Mouse (Mus musculus): Measurements from ENCODE around the gene Trim47. TPM values are rescaled to one million over a fixed set of nuclear protein-coding genes. Genes with fewer than 3 reads are reported as not detected.
"Not testable (repeated sequence)": the region's sequence is repeated elsewhere in the genome, so short reads cannot be mapped to it uniquely, and the experiment has no call there.

The Trim47 gene
- total and polyA plus RNA-seq, 2 experiments: 2.9 to 4.6 TPM

DNA sequence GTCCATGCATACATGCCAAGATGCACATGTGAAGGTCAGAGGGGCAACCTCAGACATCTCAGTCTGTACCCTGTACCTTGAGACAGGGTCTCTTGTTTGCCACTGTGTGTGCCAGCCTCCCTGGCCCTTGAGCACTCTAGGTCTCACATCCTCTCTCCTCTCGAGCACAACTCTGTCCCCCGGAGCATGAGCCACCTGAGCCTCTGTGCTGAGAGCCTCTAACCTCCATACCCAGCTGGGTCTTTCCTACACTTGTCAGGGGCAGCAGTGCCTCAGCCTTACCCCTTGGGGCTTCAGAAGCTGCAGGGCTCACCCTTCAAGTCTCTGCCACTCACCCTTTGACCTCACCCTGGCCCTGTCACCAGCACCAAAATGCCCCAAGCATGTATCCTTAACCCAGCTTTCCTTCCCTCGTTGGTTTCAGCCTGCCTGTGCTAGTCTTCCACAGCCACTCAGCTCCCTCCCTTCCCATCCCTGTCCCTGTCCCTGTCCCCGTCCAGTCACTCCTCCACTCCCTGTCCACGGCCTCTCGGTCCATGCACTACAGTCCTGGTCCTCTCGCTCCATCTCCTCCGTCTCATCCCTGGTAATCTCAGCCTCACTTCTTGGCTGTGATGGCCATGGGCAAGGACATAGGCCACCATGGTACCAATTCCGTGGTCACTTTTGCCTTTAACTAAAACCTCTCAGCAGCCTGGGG is 2.2 kb upstream of the Trim47 start:
- Histone ChIP-seq H3K4me1 (ENCODE audit: control insufficient read depth, insufficient read depth, low read length) (peaks cover 37% of the 10 kb centered on the region), H3K9ac (ENCODE audit: low read depth, low read length) (peak overlapping the region; percentile 7), H3K36me3 (ENCODE audit: control insufficient read depth, insufficient read depth, low read length) (peaks cover 10% of the 10 kb centered on the region; the same call in 1 of the 2 replicates), H3K79me2 (ENCODE audit: control insufficient read depth, insufficient read depth, low read length) (peaks cover 8% of the 10 kb centered on the region; the same call in 1 of the 2 replicates), H3K27ac (replicated peaks; ENCODE audit: insufficient read depth, low read depth, low read length) (no peak overlapping the region), H3K4me3 (ENCODE audit: insufficient read depth, low read depth, low read length) (no peak overlapping the region), H3K27me3 (ENCODE audit: control insufficient read depth, insufficient read depth, low read length) (no peaks in the 10 kb centered on the region)
- TF ChIP-seq POLR2A (IDR thresholded peaks at IDR 0.05; ENCODE audit: extremely low read depth, insufficient read depth, low read length): no peak
- TF ChIP-seq CTCF (IDR thresholded peaks at IDR 0.05; ENCODE audit: low read depth, low read length): no peak
- WGBS: 81% methylated on average over 9 of the region's 9 CpGs
- DNase-seq (ENCODE audit: extremely low read depth, low read depth, low spot score): no peak

DNA sequence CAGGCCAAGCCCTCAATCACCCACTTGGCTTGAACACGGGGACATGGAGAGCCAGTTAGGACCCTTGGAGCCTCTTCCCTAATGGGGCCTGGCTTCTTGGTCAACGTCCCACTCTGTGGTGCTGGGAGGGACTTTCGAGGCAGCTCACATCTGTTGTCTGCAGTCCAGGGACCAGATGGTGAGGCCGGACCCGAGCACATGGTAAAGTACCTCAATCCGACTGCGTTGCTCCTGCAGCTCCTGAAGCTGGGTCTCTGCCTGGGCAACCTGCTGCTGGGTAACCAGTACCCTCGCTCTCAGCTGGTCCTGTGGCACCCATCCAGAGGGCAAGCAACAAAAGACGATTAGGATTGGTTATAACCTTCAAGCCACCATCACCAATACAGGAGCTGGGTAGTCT is 976 bp upstream of the Trim47 start:
- H3K79me2 ChIP-seq (ENCODE audit: control insufficient read depth, insufficient read depth, low read length): peaks cover 8% of the 10 kb centered on the region; the same call in 1 of the 2 replicates
- TF ChIP-seq CTCF (IDR thresholded peaks at IDR 0.05; ENCODE audit: low read depth, low read length) (no peak), POLR2A (IDR thresholded peaks at IDR 0.05; ENCODE audit: extremely low read depth, insufficient read depth, low read length) (no peak)
- H3K27me3 ChIP-seq (ENCODE audit: control insufficient read depth, insufficient read depth, low read length): no peaks in the 10 kb centered on the region
- no peak for DNase-seq (ENCODE audit: extremely low read depth, low read depth, low spot score)
- H3K4me1 ChIP-seq (ENCODE audit: control insufficient read depth, insufficient read depth, low read length): peaks cover 37% of the 10 kb centered on the region
- peaks cover 15% of the 10 kb centered on the region for H3K36me3 ChIP-seq (ENCODE audit: control insufficient read depth, insufficient read depth, low read length)
- H3K27ac ChIP-seq (replicated peaks; ENCODE audit: insufficient read depth, low read depth, low read length): peak overlapping the region; percentile 6
- 76% methylated on average over 9 of the region's 9 CpGs for WGBS
- H3K9ac ChIP-seq (ENCODE audit: low read depth, low read length): peak overlapping the region; percentile 37
- no peak overlapping the region for H3K4me3 ChIP-seq (ENCODE audit: insufficient read depth, low read depth, low read length)

DNA sequence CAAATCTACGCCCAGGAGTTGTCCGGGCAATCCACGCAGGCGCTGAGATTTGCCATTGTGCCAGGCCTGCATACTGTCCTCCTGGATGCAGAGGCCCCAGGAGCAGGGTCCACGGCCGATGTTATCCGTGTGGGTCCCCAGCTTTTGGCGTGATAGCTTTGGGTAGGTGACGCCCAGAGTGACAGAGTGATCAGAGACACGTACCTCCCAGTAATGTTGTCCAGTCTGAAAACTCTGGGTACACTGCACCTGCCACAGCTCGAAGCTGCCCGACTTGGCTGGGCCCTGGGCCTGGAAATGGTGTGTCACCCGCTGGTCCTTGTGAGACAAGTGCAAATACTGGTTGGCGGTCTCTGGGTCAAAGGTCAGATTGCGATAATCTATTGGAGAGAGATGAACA is 749 bp downstream of the Trim47 start:
- peaks cover 33% of the 10 kb centered on the region for H3K4me1 ChIP-seq (ENCODE audit: control insufficient read depth, insufficient read depth, low read length)
- 57% methylated on average over 15 of the region's 15 CpGs for WGBS
- peaks cover 8% of the 10 kb centered on the region; the same call in 1 of the 2 replicates for H3K79me2 ChIP-seq (ENCODE audit: control insufficient read depth, insufficient read depth, low read length)
- peak; percentile 65 for DNase-seq (ENCODE audit: extremely low read depth, low read depth, low spot score)
- TF ChIP-seq POLR2A (IDR thresholded peaks at IDR 0.05; ENCODE audit: extremely low read depth, insufficient read depth, low read length): no peak
- TF ChIP-seq CTCF (IDR thresholded peaks at IDR 0.05; ENCODE audit: low read depth, low read length): no peak
- H3K27ac ChIP-seq (replicated peaks; ENCODE audit: insufficient read depth, low read depth, low read length): no peak overlapping the region; the same call in 1 of the 2 replicates
- H3K27me3 ChIP-seq (ENCODE audit: control insufficient read depth, insufficient read depth, low read length): no peaks in the 10 kb centered on the region
- no peak overlapping the region for H3K4me3 ChIP-seq (ENCODE audit: insufficient read depth, low read depth, low read length)
- peaks cover 21% of the 10 kb centered on the region for H3K36me3 ChIP-seq (ENCODE audit: control insufficient read depth, insufficient read depth, low read length)
- no peak overlapping the region for H3K9ac ChIP-seq (ENCODE audit: low read depth, low read length)

DNA sequence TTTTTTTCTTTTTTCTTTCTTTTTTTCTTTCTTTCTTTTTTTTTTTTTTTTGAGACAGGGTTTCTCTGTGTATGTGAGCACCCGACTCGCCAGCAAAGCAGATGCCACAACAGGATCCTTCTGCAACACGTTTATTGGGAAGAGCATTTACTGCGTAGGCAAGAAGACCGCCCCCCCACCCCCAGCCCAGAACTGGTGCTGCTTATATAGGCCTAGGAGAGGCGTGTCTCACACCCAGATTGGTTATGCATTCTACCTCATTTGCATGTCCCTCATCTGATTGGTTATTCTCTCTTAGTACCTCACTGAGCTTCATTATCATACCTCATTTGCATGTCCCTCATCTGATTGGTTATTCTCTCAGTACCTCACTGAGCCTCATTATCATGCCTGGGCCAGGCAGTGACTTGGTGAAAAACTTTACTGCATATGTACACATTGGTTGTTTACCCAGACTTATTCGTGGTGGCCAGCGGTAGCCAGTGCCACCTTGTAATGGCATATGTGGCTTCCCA is 5.2 kb downstream of the Trim47 start:
- H3K4me3 ChIP-seq (ENCODE audit: insufficient read depth, low read depth, low read length); H3K27me3 ChIP-seq (ENCODE audit: control insufficient read depth, insufficient read depth, low read length); H3K27ac ChIP-seq (replicated peaks; ENCODE audit: insufficient read depth, low read depth, low read length); H3K9ac ChIP-seq (ENCODE audit: low read depth, low read length); DNase-seq (ENCODE audit: extremely low read depth, low read depth, low spot score); H3K4me1 ChIP-seq (ENCODE audit: control insufficient read depth, insufficient read depth, low read length); H3K79me2 ChIP-seq (ENCODE audit: control insufficient read depth, insufficient read depth, low read length): not testable (repeated sequence)
- H3K36me3 ChIP-seq (ENCODE audit: control insufficient read depth, insufficient read depth, low read length): peaks cover 21% of the 10 kb centered on the region
- WGBS: 90% methylated on average over 8 of the region's 8 CpGs

DNA sequence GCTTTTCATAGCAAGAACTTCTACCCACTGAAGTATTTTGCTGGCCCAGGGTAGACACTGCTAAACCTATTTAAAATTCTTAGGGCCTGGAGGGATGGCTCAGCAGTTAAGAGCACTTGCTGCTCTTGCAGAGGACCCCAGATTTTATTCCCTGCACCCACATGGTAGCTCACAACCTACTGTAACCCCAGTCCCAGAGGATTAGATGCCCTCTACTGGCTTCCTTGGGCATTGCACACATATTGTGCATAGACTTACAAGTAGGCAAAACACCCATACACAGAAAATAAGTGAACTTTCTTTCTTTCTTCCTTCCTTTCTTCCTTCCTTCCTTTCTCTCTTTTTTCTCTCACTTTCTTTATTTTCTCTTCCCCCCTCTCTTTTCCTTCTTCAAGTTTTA is 9.2 kb downstream of the Trim47 start:
- TF ChIP-seq POLR2A (IDR thresholded peaks at IDR 0.05; ENCODE audit: extremely low read depth, insufficient read depth, low read length): no peak
- no peak for TF ChIP-seq CTCF (IDR thresholded peaks at IDR 0.05; ENCODE audit: low read depth, low read length)
- DNase-seq (ENCODE audit: extremely low read depth, low read depth, low spot score): no peak
- Histone ChIP-seq H3K27ac (replicated peaks; ENCODE audit: insufficient read depth, low read depth, low read length) (no peak overlapping the region), H3K36me3 (ENCODE audit: control insufficient read depth, insufficient read depth, low read length) (peaks cover 5% of the 10 kb centered on the region; the same call in 1 of the 2 replicates), H3K9ac (ENCODE audit: low read depth, low read length) (no peak overlapping the region), H3K4me1 (ENCODE audit: control insufficient read depth, insufficient read depth, low read length) (no peaks in the 10 kb centered on the region), H3K79me2 (ENCODE audit: control insufficient read depth, insufficient read depth, low read length) (no peaks in the 10 kb centered on the region), H3K4me3 (ENCODE audit: insufficient read depth, low read depth, low read length) (no peak overlapping the region), H3K27me3 (ENCODE audit: control insufficient read depth, insufficient read depth, low read length) (no peaks in the 10 kb centered on the region)

DNA sequence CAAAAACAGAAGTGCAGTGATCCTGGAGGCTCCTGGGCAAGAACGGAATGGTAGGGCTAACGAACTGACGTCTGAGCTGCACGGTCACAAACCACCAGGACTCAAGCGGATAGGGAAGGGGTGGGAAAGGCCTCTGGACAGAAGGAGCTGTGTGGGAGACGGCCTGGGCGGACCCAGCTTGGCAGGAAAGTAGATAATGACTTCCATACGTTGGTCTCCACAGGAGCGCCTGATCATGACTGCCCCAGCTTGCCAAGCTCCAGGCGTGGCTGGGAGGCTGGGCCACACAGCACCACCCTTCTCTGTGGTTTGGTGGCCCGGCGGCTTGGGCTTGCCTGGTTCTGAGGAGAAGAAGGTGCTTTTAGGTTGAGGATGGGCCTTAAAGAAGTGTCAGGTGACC is 9.8 kb downstream of the Trim47 start:
- no peak for DNase-seq (ENCODE audit: extremely low read depth, low read depth, low spot score)
- H3K4me3 ChIP-seq (ENCODE audit: insufficient read depth, low read depth, low read length): no peak overlapping the region
- H3K27me3 ChIP-seq (ENCODE audit: control insufficient read depth, insufficient read depth, low read length): no peaks in the 10 kb centered on the region
- TF ChIP-seq POLR2A (IDR thresholded peaks at IDR 0.05; ENCODE audit: extremely low read depth, insufficient read depth, low read length) (no peak), CTCF (IDR thresholded peaks at IDR 0.05; ENCODE audit: low read depth, low read length) (no peak)
- no peak overlapping the region for H3K9ac ChIP-seq (ENCODE audit: low read depth, low read length)
- no peaks in the 10 kb centered on the region for H3K79me2 ChIP-seq (ENCODE audit: control insufficient read depth, insufficient read depth, low read length)
- no peaks in the 10 kb centered on the region for H3K4me1 ChIP-seq (ENCODE audit: control insufficient read depth, insufficient read depth, low read length)
- 88% methylated on average over 12 of the region's 12 CpGs for WGBS
- no peak overlapping the region for H3K27ac ChIP-seq (replicated peaks; ENCODE audit: insufficient read depth, low read depth, low read length)
- H3K36me3 ChIP-seq (ENCODE audit: control insufficient read depth, insufficient read depth, low read length): no peaks in the 10 kb centered on the region
